ENCODE assay signal across 9 mouse cellular contexts in genomic region chr8:70898661-70899198, GRCm38 (mm10). TPM values are rescaled to one million over a fixed set of nuclear protein-coding genes. Genes with fewer than 3 reads are reported as not detected.
DNase-seq lines count a peak whose midpoint lies in the region; ATAC-seq and TF ChIP-seq lines count a peak whose summit lies in the region.
"Had no signal": no experiment of that assay in that cellular context is flagged by ENCODE, and none has a peak within 500 bp of the region (broad histone marks: within the 10 kb centered on the region; RNA-seq: fewer than 3 reads in every experiment).

No protein-coding gene starts in this region.

- no peak overlapping the region; the same call in 1 of the 2 replicates for H3K9ac ChIP-seq in heart, embryonic 15.5 days
- H3K9ac ChIP-seq in forebrain, embryonic 15.5 days (replicated peaks) = peak overlapping the region; percentile 47; the same call in 1 of the 2 replicates
- H3K9ac ChIP-seq in liver, embryonic 16.5 days (ENCODE audit: low read depth, low read length) = no peak overlapping the region

- H3K4me2 ChIP-seq in heart, embryonic 15.5 days = no peak overlapping the region
- no peak overlapping the region; the same call in 1 of the 2 replicates for H3K4me2 ChIP-seq in forebrain, embryonic 15.5 days (replicated peaks)
- 0 out of 2 replicates have a peak overlapping the region, but pooled peaks have one; percentile 86 for H3K4me2 ChIP-seq in liver, embryonic 16.5 days (ENCODE audit: low read depth, low read length)

- no peak for TF ChIP-seq CTCF in E14TG2a.4 (conservative IDR thresholded peaks at IDR 0.05; ENCODE audit: low read length)

- H3K4me1 ChIP-seq in heart, embryonic 15.5 days (replicated peaks) = peaks cover 18% of the 10 kb centered on the region
- H3K4me1 ChIP-seq in E14TG2a.4 (replicated peaks; ENCODE audit: low read depth, low read length) = peaks cover 55% of the 10 kb centered on the region
- peaks cover 17% of the 10 kb centered on the region for H3K4me1 ChIP-seq in forebrain, embryonic 15.5 days
- peaks cover 16% of the 10 kb centered on the region for H3K4me1 ChIP-seq in liver, embryonic 16.5 days (ENCODE audit: control insufficient read depth, low read depth, low read length)

- no peak for ATAC-seq in heart, embryonic 15.5 days (replicated peaks; ENCODE audit: insufficient number of reproducible peaks, insufficient read depth, low FRiP score, low read depth)
- no peak for ATAC-seq in forebrain, embryonic 15.5 days (replicated peaks)
- ATAC-seq in liver, embryonic 16.5 days (ENCODE audit: low read depth) = no peak
- ATAC-seq in frontal cortex, adult (ENCODE audit: low TSS enrichment) = no peak

- no peak for DNase-seq in heart, postnatal 25 days (ENCODE audit: low spot score)
- no peak for DNase-seq in frontal cortex, postnatal 36 days (ENCODE audit: low spot score in 2 of 2)
- DNase-seq in ovary, postnatal 36 days (ENCODE audit: low spot score) = no peak

- WGBS in heart, embryonic 15.5 days = 42% methylated on average over 2 of the region's 2 CpGs
- 62% methylated on average over 2 of the region's 2 CpGs for WGBS in forebrain, embryonic 15.5 days
- WGBS in liver, embryonic 16.5 days (ENCODE audit: insufficient replicate concordance) = 13% methylated on average over 2 of the region's 2 CpGs

- 0 out of 2 replicates have a peak overlapping the region, but pooled peaks have one; percentile 84 for H3K27ac ChIP-seq in heart, embryonic 15.5 days
- peak overlapping the region; percentile 62; the same call in 1 of the 2 replicates for H3K27ac ChIP-seq in forebrain, embryonic 15.5 days (replicated peaks)
- H3K27ac ChIP-seq in liver, embryonic 16.5 days (ENCODE audit: low read length) = no peak overlapping the region

- H3K36me3 ChIP-seq in heart, embryonic 15.5 days = peaks cover 23% of the 10 kb centered on the region
- peaks cover 31% of the 10 kb centered on the region for H3K36me3 ChIP-seq in E14TG2a.4 (ENCODE audit: insufficient read depth, low read length)
- H3K36me3 ChIP-seq in forebrain, embryonic 15.5 days = peaks cover 22% of the 10 kb centered on the region
- peaks cover 21% of the 10 kb centered on the region for H3K36me3 ChIP-seq in liver, embryonic 16.5 days (ENCODE audit: control insufficient read depth, insufficient read depth)

- intact Hi-C loops in heart, postnatal 25 days (cut with DNase I) = loop anchor here (2.0 to 10.0 kb wide), 2 partner anchors 66 to 576 kb away; no protein-coding TSS in a partner anchor

- no peaks in the 10 kb centered on the region for H3K9me3 ChIP-seq in heart, embryonic 15.5 days (replicated peaks)
- H3K9me3 ChIP-seq in E14TG2a.4 (ENCODE audit: low read length) = no peaks in the 10 kb centered on the region
- H3K9me3 ChIP-seq in forebrain, embryonic 15.5 days = no peaks in the 10 kb centered on the region
- H3K9me3 ChIP-seq in liver, embryonic 16.5 days (replicated peaks; ENCODE audit: control insufficient read depth, low read length) = no peaks in the 10 kb centered on the region

- H3K27me3 ChIP-seq in heart, embryonic 15.5 days = peaks cover 3% of the 10 kb centered on the region
- H3K27me3 ChIP-seq in E14TG2a.4 (ENCODE audit: insufficient read depth, low read length) = no peaks in the 10 kb centered on the region
- H3K27me3 ChIP-seq in forebrain, embryonic 15.5 days = peaks cover 16% of the 10 kb centered on the region; the same call in 1 of the 2 replicates
- H3K27me3 ChIP-seq in liver, embryonic 16.5 days (ENCODE audit: control insufficient read depth, insufficient read depth, low read depth, low read length) = peaks cover 3% of the 10 kb centered on the region; the same call in 1 of the 2 replicates

- no peak overlapping the region for H3K4me3 ChIP-seq in heart, embryonic 15.5 days
- peak overlapping the region; percentile 91 for H3K4me3 ChIP-seq in E14TG2a.4 (replicated peaks; ENCODE audit: low read length)
- no peak overlapping the region for H3K4me3 ChIP-seq in forebrain, embryonic 15.5 days
- no peak overlapping the region for H3K4me3 ChIP-seq in liver, embryonic 16.5 days (ENCODE audit: low read depth, low read length)

RNA-seq across cellular contexts. Expression of gene Rpl18a, which starts 1.5 kb away (rescaled TPM):
- 2,542 and 2,612 TPM in 2 replicates for polyA plus RNA-seq in heart, embryonic 15.5 days (2015; fragmentation: Nextera tagmentation; extraction: Ambion mirVana)
- total RNA-seq in heart, postnatal 25 days (2021) = 100 to 1,000 TPM; 838 to 880 TPM
- 2,771 and 2,787 TPM in 2 replicates for polyA plus RNA-seq in forebrain, embryonic 15.5 days (2015; fragmentation: Nextera tagmentation; extraction: Ambion mirVana)
- polyA plus RNA-seq in liver, embryonic 16.5 days (2015; fragmentation: Nextera tagmentation; extraction: Ambion mirVana) = 2,028 and 2,149 TPM in 2 replicates

RNA-seq across cellular contexts. Expression of gene Slc5a5, which starts 6.2 kb away (rescaled TPM):
- polyA plus RNA-seq in heart, embryonic 15.5 days (2015; fragmentation: Nextera tagmentation; extraction: Ambion mirVana) = 0.09 and 0.36 TPM in 2 replicates
- not detected for total RNA-seq in heart, postnatal 25 days (2021)
- 1.4 and 1.6 TPM in 2 replicates for polyA plus RNA-seq in forebrain, embryonic 15.5 days (2015; fragmentation: Nextera tagmentation; extraction: Ambion mirVana)
- 0.11 TPM in 1 of 2 replicates, not detected in the other for polyA plus RNA-seq in liver, embryonic 16.5 days (2015; fragmentation: Nextera tagmentation; extraction: Ambion mirVana)
- total RNA-seq: gastrocnemius, adult 8-10 months had no signal

RNA-seq across cellular contexts. Expression of gene Map1s, which starts 7.0 kb away (rescaled TPM):
- 30.3 and 41.6 TPM in 2 replicates for polyA plus RNA-seq in heart, embryonic 15.5 days (2015; fragmentation: Nextera tagmentation; extraction: Ambion mirVana)
- total RNA-seq in heart, postnatal 25 days (2021) = 10 to 100 TPM; 20.7 to 21.2 TPM
- 60.1 and 62.0 TPM in 2 replicates for polyA plus RNA-seq in forebrain, embryonic 15.5 days (2015; fragmentation: Nextera tagmentation; extraction: Ambion mirVana)
- polyA plus RNA-seq in liver, embryonic 16.5 days (2015; fragmentation: Nextera tagmentation; extraction: Ambion mirVana) = 12.1 and 14.4 TPM in 2 replicates

RNA-seq across cellular contexts. Expression of gene Ccdc124, which starts 25.0 kb away (rescaled TPM):
- 79.7 and 84.1 TPM in 2 replicates for polyA plus RNA-seq in heart, embryonic 15.5 days (2015; fragmentation: Nextera tagmentation; extraction: Ambion mirVana)
- 10 to 100 TPM; 46.6 to 47.7 TPM for total RNA-seq in heart, postnatal 25 days (2021)
- 160 and 166 TPM in 2 replicates for polyA plus RNA-seq in forebrain, embryonic 15.5 days (2015; fragmentation: Nextera tagmentation; extraction: Ambion mirVana)
- polyA plus RNA-seq in liver, embryonic 16.5 days (2015; fragmentation: Nextera tagmentation; extraction: Ambion mirVana) = 42.5 and 43.1 TPM in 2 replicates

RNA-seq across cellular contexts. Expression of gene Kcnn1, which starts 35.7 kb away (rescaled TPM):
- 2.8 and 3.8 TPM in 2 replicates for polyA plus RNA-seq in heart, embryonic 15.5 days (2015; fragmentation: Nextera tagmentation; extraction: Ambion mirVana)
- total RNA-seq in heart, postnatal 25 days (2021) = 1 to 10 TPM; 8.1 to 8.6 TPM
- polyA plus RNA-seq in forebrain, embryonic 15.5 days (2015; fragmentation: Nextera tagmentation; extraction: Ambion mirVana) = 12.4 and 14.3 TPM in 2 replicates
- 0.20 and 0.46 TPM in 2 replicates for polyA plus RNA-seq in liver, embryonic 16.5 days (2015; fragmentation: Nextera tagmentation; extraction: Ambion mirVana)
